Mouse (Mus musculus) midbrain, postnatal 0 days (tissue): ENCODE measurements around the gene Tspan11. TPM values are rescaled to one million over a fixed set of nuclear protein-coding genes. Genes with fewer than 3 reads are reported as not detected.
A peak's percentile ranks its signal among the peaks of the same experiment; 100 is the strongest.

Experiments
- ATAC-seq: fragments of 200-750 bp; cut with Nextera tagmentation; 2 replicates; pipeline ENCODE4 v1.8.0; 2017; ENCODE audit warnings: moderate number of reproducible peaks, mild to moderate bottlenecking, moderate TSS enrichment, moderate library complexity; ENCODE audit not compliant: low FRiP score
- DNase-seq: peaks from one replicate; pipeline ENCODE4 v3.0.0-alpha.2; 2015; ENCODE audit warnings: low spot score
- H3K27ac ChIP-seq: fragments of 300-500 bp; sonication (generic); 2 replicates; pipeline ENCODE4 v1.5.1; 2014; ENCODE audit warnings: low read depth, mild to moderate bottlenecking, low read length, mixed read lengths
- H3K27me3 ChIP-seq: fragments of 300-500 bp; sonication (generic); 2 replicates; pipeline ENCODE4 v1.6.1; 2014; ENCODE audit warnings: low read length, control low read depth, mixed read lengths; ENCODE audit not compliant: insufficient read depth
- H3K36me3 ChIP-seq: fragments of 300-500 bp; sonication (generic); 2 replicates; pipeline ENCODE4 v1.6.1; 2014; ENCODE audit warnings: low read length, control low read depth, mixed read lengths; ENCODE audit not compliant: insufficient read depth
- H3K4me1 ChIP-seq: fragments of 300-500 bp; sonication (generic); 2 replicates; pipeline ENCODE4 v1.6.1; 2014; ENCODE audit warnings: mild to moderate bottlenecking, control low read depth, antibody characterized with exemption, low read length, mixed read lengths; ENCODE audit not compliant: insufficient read depth
- H3K4me2 ChIP-seq: fragments of 300-500 bp; sonication (generic); 2 replicates; pipeline ENCODE4 v1.6.1; 2014; ENCODE audit warnings: low read depth, mild to moderate bottlenecking, low read length, mixed read lengths; ENCODE audit not compliant: poor library complexity, severe bottlenecking
- H3K4me3 ChIP-seq: fragments of 300-500 bp; sonication (generic); 2 replicates; pipeline ENCODE4 v1.5.1; 2014; ENCODE audit warnings: low read depth, mild to moderate bottlenecking, low read length, moderate library complexity
- H3K9ac ChIP-seq: fragments of 300-500 bp; sonication (generic); replicated peaks from 2 replicates; pipeline ENCODE4 v1.6.1; 2014; ENCODE audit warnings: mild to moderate bottlenecking, low read length, moderate library complexity, mixed read lengths; ENCODE audit not compliant: poor library complexity, severe bottlenecking
- H3K9me3 ChIP-seq: fragments of 300-500 bp; sonication (generic); 2 replicates; pipeline ENCODE4 v1.6.1; 2016; ENCODE audit warnings: low read length, control low read depth
- CTCF ChIP-seq: IDR thresholded peaks from 2 replicates; pipeline ENCODE4 v1.5.1; 2016; ENCODE audit warnings: antibody characterized with exemption, mild to moderate bottlenecking
- WGBS: fragments of 180-500 bp; shearing (Covaris S2); extraction: QIAGEN DNeasy Blood & Tissue Kit; methylation state at CpG from one replicate; pipeline ENCODE4 v1.1.7; 2014; 5-methylcytosine and 5-hydroxymethylcytosine counted together
- polyA plus RNA-seq: library from polyadenylated mRNA; unstranded; fragments of >200 nt; fragmentation: Nextera tagmentation; extraction: Ambion mirVana; gene quantifications from 2 replicates; pipeline ENCODE4 v1.2.1, GENCODE M21; 2015
- total RNA-seq: library from RNA; depleted of rRNA; stranded (reverse); fragments of >200 nt; gene quantifications from 2 replicates; pipeline ENCODE4 v1.2.3, GENCODE M21; 2014; rRNA removed

Tspan11 gene
- total RNA-seq (5.0 and 6.5 TPM in 2 replicates), polyA plus RNA-seq (2.6 and 3.0 TPM in 2 replicates)

GRCm38 (mm10) chr6:127887511-127888421, at the start of gene Tspan11:
TSS of gene Tspan11 (plus strand) at chr6:127887589.
- Histone ChIP-seq H3K4me1 (peaks cover 8% of the 10 kb centered on the region; the same call in 1 of the 2 replicates), H3K9me3 (no peaks in the 10 kb centered on the region), H3K36me3 (no peaks in the 10 kb centered on the region), H3K9ac (peak within 1 kb of the TSS; percentile 50), H3K4me2 (peak within 1 kb of the TSS; percentile 69), H3K27ac (peak within 1 kb of the TSS; percentile 48), H3K4me3 (peak within 1 kb of the TSS; percentile 41), H3K27me3 (no peaks in the 10 kb centered on the region)
- ATAC-seq (peak; percentile 77), DNase-seq (peak; percentile 83)
- under 1% methylated on average over 31 of the region's 36 CpGs for WGBS
- no peak for TF ChIP-seq CTCF

- Histone ChIP-seq H3K36me3 (no peaks in the 10 kb centered on the region), H3K9me3 (no peaks in the 10 kb centered on the region), H3K27ac (no peak overlapping the region), H3K9ac (no peak overlapping the region), H3K27me3 (no peaks in the 10 kb centered on the region), H3K4me3 (no peak overlapping the region), H3K4me1 (no peaks in the 10 kb centered on the region), H3K4me2 (no peak overlapping the region)
- no peak for ATAC-seq
- no peak for DNase-seq
- no peak for TF ChIP-seq CTCF
- WGBS: 90% methylated on average over 4 of the region's 4 CpGs
Observed at GRCm38 (mm10) chr6:127837910-127838309, 49.5 kb upstream of the Tspan11 start.

GRCm38 (mm10) chr6:127839538-127839937, 47.9 kb upstream of the Tspan11 start:
- ATAC-seq (no peak), DNase-seq (no peak)
- Histone ChIP-seq H3K4me2 (no peak overlapping the region), H3K4me1 (no peaks in the 10 kb centered on the region), H3K9me3 (no peaks in the 10 kb centered on the region), H3K4me3 (no peak overlapping the region), H3K27ac (no peak overlapping the region), H3K36me3 (no peaks in the 10 kb centered on the region), H3K27me3 (no peaks in the 10 kb centered on the region), H3K9ac (no peak overlapping the region)
- WGBS: 92% methylated on average over 2 of the region's 2 CpGs
- no peak for TF ChIP-seq CTCF

- no peak for DNase-seq
- Histone ChIP-seq H3K4me3 (no peak overlapping the region), H3K4me1 (no peaks in the 10 kb centered on the region), H3K9me3 (no peaks in the 10 kb centered on the region), H3K9ac (no peak overlapping the region), H3K27me3 (no peaks in the 10 kb centered on the region), H3K27ac (no peak overlapping the region), H3K4me2 (no peak overlapping the region), H3K36me3 (no peaks in the 10 kb centered on the region)
- TF ChIP-seq CTCF: no peak
- WGBS: 87% methylated on average over 7 of the region's 7 CpGs
- no peak for ATAC-seq
Observed at GRCm38 (mm10) chr6:127840171-127840570, 47.2 kb upstream of the Tspan11 start.

DNA sequence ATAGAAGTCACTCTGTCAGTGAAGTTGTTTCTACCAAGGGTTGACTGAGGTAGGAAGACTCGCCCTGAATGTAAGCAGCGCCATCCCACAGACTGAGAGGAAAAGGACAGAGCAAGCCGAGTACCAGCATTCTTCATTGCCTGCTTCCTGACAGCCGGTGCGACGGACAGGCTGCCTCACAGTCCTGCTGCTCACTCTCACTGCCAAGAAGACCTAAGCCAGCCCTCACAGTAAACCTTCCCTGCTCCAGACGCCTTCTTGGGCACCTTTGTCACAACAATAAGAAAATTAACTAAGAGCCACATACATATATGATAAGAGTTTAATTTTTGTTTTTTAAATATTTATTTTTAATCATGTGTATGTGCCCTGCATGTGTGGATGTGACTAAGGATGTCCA, 46.1 kb upstream of the Tspan11 start:
- Histone ChIP-seq H3K27me3 (no peaks in the 10 kb centered on the region), H3K9me3 (no peaks in the 10 kb centered on the region), H3K4me1 (no peaks in the 10 kb centered on the region), H3K4me2 (no peak overlapping the region), H3K27ac (no peak overlapping the region), H3K36me3 (no peaks in the 10 kb centered on the region), H3K4me3 (no peak overlapping the region), H3K9ac (no peak overlapping the region)
- TF ChIP-seq CTCF: no peak
- no peak for DNase-seq
- WGBS: 67% methylated on average over 7 of the region's 7 CpGs
- ATAC-seq: no peak

DNA sequence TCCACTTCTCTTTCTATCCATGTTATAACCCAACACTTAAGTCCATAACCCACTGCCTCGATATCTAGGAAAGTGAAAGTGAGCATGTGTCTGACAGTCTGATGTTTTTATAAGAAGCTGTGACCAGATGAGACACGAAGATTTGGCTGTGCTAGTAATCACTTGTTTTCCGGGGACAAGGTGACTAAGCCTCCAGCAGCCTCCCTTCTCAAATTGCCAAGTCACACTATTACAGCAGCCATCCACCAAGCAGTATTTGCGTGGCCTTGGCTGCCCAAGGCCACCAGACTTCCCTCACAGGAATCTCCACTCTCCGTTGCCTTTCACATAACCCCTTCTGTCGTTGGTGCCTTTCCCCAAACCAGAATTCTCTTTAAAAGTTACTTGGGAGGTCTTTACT, 40.9 kb upstream of the Tspan11 start:
- Histone ChIP-seq H3K27me3 (no peaks in the 10 kb centered on the region), H3K27ac (no peak overlapping the region), H3K9ac (no peak overlapping the region), H3K4me1 (no peaks in the 10 kb centered on the region), H3K9me3 (no peaks in the 10 kb centered on the region), H3K4me2 (no peak overlapping the region), H3K36me3 (no peaks in the 10 kb centered on the region), H3K4me3 (no peak overlapping the region)
- TF ChIP-seq CTCF: no peak
- no peak for DNase-seq
- 83% methylated on average over 6 of the region's 6 CpGs for WGBS
- ATAC-seq: no peak
